In the genomic region with DNA sequence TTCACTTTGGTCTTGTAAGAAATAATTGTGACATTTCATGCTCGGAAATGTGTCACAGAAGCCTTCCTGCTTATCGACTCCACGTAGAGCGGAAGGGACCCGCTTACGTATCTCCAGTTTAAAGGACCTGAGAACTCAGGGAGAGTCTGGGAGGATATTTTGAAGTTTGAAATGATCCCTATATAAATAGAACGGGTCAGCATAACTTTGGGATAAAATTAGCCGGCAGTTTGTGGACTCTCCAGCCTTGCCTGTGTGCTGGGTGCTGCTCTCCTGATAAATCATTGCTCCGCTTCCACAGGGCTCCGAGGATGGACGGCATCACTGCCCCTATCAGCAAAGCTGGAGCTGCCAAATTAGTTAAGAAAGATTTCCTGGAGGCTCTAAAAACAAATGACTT, we compare ENCODE assay signal across 8 mouse cellular contexts. TPM values are rescaled to one million over a fixed set of nuclear protein-coding genes. Genes with fewer than 3 reads are reported as not detected.
DNase-seq lines count a peak whose midpoint lies in the region; ATAC-seq and TF ChIP-seq lines count a peak whose summit lies in the region.

No protein-coding gene starts in this region.

- no peaks in the 10 kb centered on the region for H3K27me3 ChIP-seq in lung, postnatal 0 days (replicated peaks; ENCODE audit: insufficient read depth, low read length)
- H3K27me3 ChIP-seq in heart, embryonic 12.5 days (replicated peaks), result no peaks in the 10 kb centered on the region
- H3K27me3 ChIP-seq in limb, embryonic 11.5 days (ENCODE audit: control insufficient read depth, insufficient read depth, low read length), result no peaks in the 10 kb centered on the region
- 0 out of 2 replicates have a peak, but pooled peaks cover 4% of the 10 kb centered on the region for H3K27me3 ChIP-seq in neural tube, embryonic 15.5 days (replicated peaks)

- H3K9me3 ChIP-seq in lung, postnatal 0 days (ENCODE audit: low read length), result no peaks in the 10 kb centered on the region
- no peaks in the 10 kb centered on the region for H3K9me3 ChIP-seq in heart, embryonic 12.5 days (replicated peaks)
- no peaks in the 10 kb centered on the region for H3K9me3 ChIP-seq in limb, embryonic 11.5 days (ENCODE audit: control insufficient read depth, low read length)
- H3K9me3 ChIP-seq in neural tube, embryonic 15.5 days (replicated peaks), result no peaks in the 10 kb centered on the region

- H3K4me1 ChIP-seq in lung, postnatal 0 days (ENCODE audit: insufficient read depth, low read depth, low read length), result no peaks in the 10 kb centered on the region
- H3K4me1 ChIP-seq in heart, embryonic 12.5 days (replicated peaks), result peaks cover 22% of the 10 kb centered on the region
- peaks cover 4% of the 10 kb centered on the region for H3K4me1 ChIP-seq in limb, embryonic 11.5 days (ENCODE audit: control insufficient read depth, insufficient read depth, low read length)
- peaks cover 11% of the 10 kb centered on the region for H3K4me1 ChIP-seq in neural tube, embryonic 15.5 days

- ATAC-seq in lung, postnatal 0 days, result no peak
- peak; percentile 64 for ATAC-seq in heart, embryonic 12.5 days (ENCODE audit: insufficient number of reproducible peaks, low FRiP score)
- ATAC-seq in limb, embryonic 11.5 days (ENCODE audit: insufficient number of reproducible peaks, low FRiP score, low TSS enrichment, low read depth), result peak; percentile 32; the same call in 1 of the 2 replicates
- no peak for ATAC-seq in neural tube, embryonic 15.5 days (ENCODE audit: low FRiP score)
- no peak for ATAC-seq in monocyte, adult 5-6 weeks (replicated peaks; ENCODE audit: insufficient number of reproducible peaks, low FRiP score, low TSS enrichment, poor library complexity, severe bottlenecking)

- 6% methylated on average over 11 of the region's 11 CpGs for WGBS in lung, postnatal 0 days
- WGBS in heart, embryonic 12.5 days, result 3% methylated on average over 11 of the region's 11 CpGs
- 5% methylated on average over 11 of the region's 11 CpGs for WGBS in limb, embryonic 11.5 days
- 12% methylated on average over 11 of the region's 11 CpGs for WGBS in neural tube, embryonic 15.5 days

- H3K4me3 ChIP-seq in lung, postnatal 0 days (ENCODE audit: low read depth, low read length), result peak overlapping the region; percentile 38
- H3K4me3 ChIP-seq in heart, embryonic 12.5 days, result peak overlapping the region; percentile 59
- peak overlapping the region; percentile 35 for H3K4me3 ChIP-seq in limb, embryonic 11.5 days (ENCODE audit: low read depth, low read length)
- peak overlapping the region; percentile 21 for H3K4me3 ChIP-seq in neural tube, embryonic 15.5 days (replicated peaks)

- no peak overlapping the region for H3K27ac ChIP-seq in lung, postnatal 0 days (ENCODE audit: low read length)
- H3K27ac ChIP-seq in heart, embryonic 12.5 days (ENCODE audit: poor library complexity, severe bottlenecking), result peak overlapping the region; percentile 86
- peak overlapping the region; percentile 89 for H3K27ac ChIP-seq in limb, embryonic 11.5 days (replicated peaks; ENCODE audit: low read depth, low read length)
- H3K27ac ChIP-seq in neural tube, embryonic 15.5 days (replicated peaks), result no peak overlapping the region

- no peak for TF ChIP-seq CTCF in lung, postnatal 0 days (IDR thresholded peaks at IDR 0.05)

- no peaks in the 10 kb centered on the region for H3K36me3 ChIP-seq in lung, postnatal 0 days (ENCODE audit: insufficient read depth, low read length)
- no peaks in the 10 kb centered on the region for H3K36me3 ChIP-seq in heart, embryonic 12.5 days
- H3K36me3 ChIP-seq in limb, embryonic 11.5 days (ENCODE audit: control insufficient read depth, insufficient read depth, low read length), result no peaks in the 10 kb centered on the region
- no peaks in the 10 kb centered on the region for H3K36me3 ChIP-seq in neural tube, embryonic 15.5 days

- peak; percentile 50 for DNase-seq in lung, postnatal 0 days (ENCODE audit: low spot score)
- DNase-seq in lung, postnatal 4 days, result no peak
- peak; percentile 66 for DNase-seq in limb, embryonic 11.5 days (ENCODE audit: low spot score)
- no peak for DNase-seq in frontal cortex, postnatal 14 days (ENCODE audit: low spot score in 2 of 2)
- no peak for DNase-seq in cerebellum, adult 18-20 months

- peak overlapping the region; percentile 58 for H3K4me2 ChIP-seq in lung, postnatal 0 days (replicated peaks; ENCODE audit: low read depth, low read length)
- H3K4me2 ChIP-seq in heart, embryonic 12.5 days, result peak overlapping the region; percentile 64
- H3K4me2 ChIP-seq in limb, embryonic 11.5 days (ENCODE audit: low read depth, severe bottlenecking), result peak overlapping the region; percentile 46
- peak overlapping the region; percentile 46 for H3K4me2 ChIP-seq in neural tube, embryonic 15.5 days

- no peak for TF ChIP-seq EP300 in lung, postnatal 0 days (IDR thresholded peaks at IDR 0.05)

- 0 out of 2 replicates have a peak overlapping the region, but pooled peaks have one; percentile 12 for H3K9ac ChIP-seq in lung, postnatal 0 days (replicated peaks; ENCODE audit: low read depth)
- H3K9ac ChIP-seq in heart, embryonic 12.5 days, result peak overlapping the region; percentile 67
- peak overlapping the region; percentile 75 for H3K9ac ChIP-seq in limb, embryonic 11.5 days (ENCODE audit: low read length)
- H3K9ac ChIP-seq in neural tube, embryonic 15.5 days (replicated peaks), result no peak overlapping the region

RNA-seq across cellular contexts. Expression of a gene that starts 7.1 kb away (rescaled TPM):
- 2.1 and 2.2 TPM in 2 replicates for polyA plus RNA-seq in lung, postnatal 0 days (2015; fragmentation: Nextera tagmentation; extraction: Ambion mirVana)
- 50.5 and 52.7 TPM in 2 replicates for polyA plus RNA-seq in heart, embryonic 12.5 days (2016; fragmentation: Nextera tagmentation; extraction: Ambion mirVana)
- 366 and 372 TPM in 2 replicates for polyA plus RNA-seq in limb, embryonic 11.5 days (2014; fragmentation: Nextera tagmentation; extraction: Ambion mirVana)
- 11.4 and 11.5 TPM in 2 replicates for polyA plus RNA-seq in neural tube, embryonic 15.5 days (2015; fragmentation: Nextera tagmentation; extraction: Ambion mirVana)
- total RNA-seq in monocyte, adult 5-6 weeks (2017), result not detected in 3 replicates

Comparison
In these comparisons a context has a peak if more than half of its experiments do, and no peak if none do; other contexts are left out.
1. DNase-seq: peak in lung, postnatal 0 days (single experiment) and limb, embryonic 11.5 days (single experiment); none in lung, postnatal 4 days (0 of 2), frontal cortex, postnatal 14 days (0 of 2) and cerebellum, adult 18-20 months (0 of 2).
2. ATAC-seq: peak in heart, embryonic 12.5 days (single experiment) and limb, embryonic 11.5 days (single experiment); none in lung, postnatal 0 days (single experiment), neural tube, embryonic 15.5 days (single experiment) and monocyte, adult 5-6 weeks (single experiment).
3. H3K27ac ChIP-seq: peak in heart, embryonic 12.5 days (single experiment) and limb, embryonic 11.5 days (single experiment); none in lung, postnatal 0 days (single experiment) and neural tube, embryonic 15.5 days (single experiment).
4. Peak in every context shown above with its lines, with median percentiles within 50 percentile points of each other: H3K4me2 ChIP-seq and H3K4me3 ChIP-seq.